Mouse (Mus musculus): ENCODE data around the gene Il11ra1. TPM values are rescaled to one million over a fixed set of nuclear protein-coding genes. Genes with fewer than 3 reads are reported as not detected.
"Not testable (repeated sequence)": the region's sequence is repeated elsewhere in the genome, so short reads cannot be mapped to it uniquely, and the experiment has no call there.

Gene Il11ra1
- polyA plus RNA-seq, 1 experiment, result 64.9 TPM

- WGBS, result 63% methylated on average over 10 of the region's 10 CpGs
- Histone ChIP-seq H3K27ac (ENCODE audit: insufficient read depth, low read length) (peak overlapping the region; percentile 48; the same call in 1 of the 2 replicates), H3K27me3 (ENCODE audit: control insufficient read depth, insufficient read depth, low read length) (no peaks in the 10 kb centered on the region), H3K4me1 (ENCODE audit: control insufficient read depth, insufficient read depth, low read length) (peaks cover 52% of the 10 kb centered on the region), H3K4me3 (replicated peaks; ENCODE audit: insufficient read depth, low read depth, low read length) (no peak overlapping the region)
- no peak for DNase-seq
- no peak for TF ChIP-seq CTCF (IDR thresholded peaks at IDR 0.05; ENCODE audit: borderline replicate concordance, insufficient read depth, low read depth, low read length)
- no peak for TF ChIP-seq POLR2A (IDR thresholded peaks at IDR 0.05; ENCODE audit: borderline replicate concordance, insufficient read depth, low read length)
Measured at GRCm38 (mm10) chr4:41681947-41682346, 17.8 kb upstream of the Il11ra1 start.

- no peak for DNase-seq
- peak overlapping the region; percentile 48 for H3K27ac ChIP-seq (ENCODE audit: insufficient read depth, low read length)
- H3K4me3 ChIP-seq (replicated peaks; ENCODE audit: insufficient read depth, low read depth, low read length), result peak overlapping the region; percentile 22
Measured at GRCm38 (mm10) chr4:41682789-41683188, 17.0 kb upstream of the Il11ra1 start.

GRCm38 (mm10) chr4:41683303-41683702 is 16.5 kb upstream of the Il11ra1 start:
- not testable (repeated sequence) for H3K4me3 ChIP-seq (replicated peaks; ENCODE audit: insufficient read depth, low read depth, low read length); H3K27me3 ChIP-seq (ENCODE audit: control insufficient read depth, insufficient read depth, low read length); DNase-seq; H3K27ac ChIP-seq (ENCODE audit: insufficient read depth, low read length)
- WGBS, result 4% methylated on average over 11 of the region's 27 CpGs
- H3K4me1 ChIP-seq (ENCODE audit: control insufficient read depth, insufficient read depth, low read length), result peaks cover 44% of the 10 kb centered on the region

More at GRCm38 (mm10) chr4:41682789-41683188, 17.0 kb upstream of the Il11ra1 start:
- WGBS, result 28% methylated on average over 6 of the region's 6 CpGs
- no peak for TF ChIP-seq CTCF (IDR thresholded peaks at IDR 0.05; ENCODE audit: borderline replicate concordance, insufficient read depth, low read depth, low read length)
- TF ChIP-seq POLR2A (IDR thresholded peaks at IDR 0.05; ENCODE audit: borderline replicate concordance, insufficient read depth, low read length), result no peak
- H3K27me3 ChIP-seq (ENCODE audit: control insufficient read depth, insufficient read depth, low read length), result no peaks in the 10 kb centered on the region
- peaks cover 44% of the 10 kb centered on the region for H3K4me1 ChIP-seq (ENCODE audit: control insufficient read depth, insufficient read depth, low read length)

- 40% methylated on average over 27 of the region's 27 CpGs for WGBS
- H3K27ac ChIP-seq (ENCODE audit: insufficient read depth, low read length); H3K4me3 ChIP-seq (replicated peaks; ENCODE audit: insufficient read depth, low read depth, low read length): not testable (repeated sequence)
Measured at GRCm38 (mm10) chr4:41684131-41684930, 15.5 kb upstream of the Il11ra1 start.

GRCm38 (mm10) chr4:41684931-41685453 is 14.8 kb upstream of the Il11ra1 start:
- not testable (repeated sequence) for H3K27me3 ChIP-seq (ENCODE audit: control insufficient read depth, insufficient read depth, low read length); H3K27ac ChIP-seq (ENCODE audit: insufficient read depth, low read length); DNase-seq; H3K4me3 ChIP-seq (replicated peaks; ENCODE audit: insufficient read depth, low read depth, low read length)
- WGBS, result 22% methylated on average over 14 of the region's 14 CpGs
- H3K4me1 ChIP-seq (ENCODE audit: control insufficient read depth, insufficient read depth, low read length), result peaks cover 29% of the 10 kb centered on the region

More at GRCm38 (mm10) chr4:41684131-41684930, 15.5 kb upstream of the Il11ra1 start:
- H3K4me1 ChIP-seq (ENCODE audit: control insufficient read depth, insufficient read depth, low read length), result peaks cover 35% of the 10 kb centered on the region
- DNase-seq; H3K27me3 ChIP-seq (ENCODE audit: control insufficient read depth, insufficient read depth, low read length): not testable (repeated sequence)

GRCm38 (mm10) chr4:41685882-41686492 is 13.8 kb upstream of the Il11ra1 start:
- H3K27me3 ChIP-seq (ENCODE audit: control insufficient read depth, insufficient read depth, low read length); DNase-seq; H3K27ac ChIP-seq (ENCODE audit: insufficient read depth, low read length); H3K4me3 ChIP-seq (replicated peaks; ENCODE audit: insufficient read depth, low read depth, low read length): not testable (repeated sequence)
- H3K4me1 ChIP-seq (ENCODE audit: control insufficient read depth, insufficient read depth, low read length), result peaks cover 21% of the 10 kb centered on the region
- 61% methylated on average over 10 of the region's 10 CpGs for whole genome bisulfite sequencing

GRCm38 (mm10) chr4:41688562-41688961 is 11.2 kb upstream of the Il11ra1 start:
- H3K27ac ChIP-seq (ENCODE audit: insufficient read depth, low read length); H3K4me1 ChIP-seq (ENCODE audit: control insufficient read depth, insufficient read depth, low read length); H3K27me3 ChIP-seq (ENCODE audit: control insufficient read depth, insufficient read depth, low read length); H3K4me3 ChIP-seq (replicated peaks; ENCODE audit: insufficient read depth, low read depth, low read length); DNase-seq: not testable (repeated sequence)
- WGBS, result 14% methylated on average over 1 of the region's 1 CpGs

GRCm38 (mm10) chr4:41690014-41690413 is 9.8 kb upstream of the Il11ra1 start:
- no CpG with 5 or more reads among the region's 4 CpGs for WGBS
- not testable (repeated sequence) for H3K27me3 ChIP-seq (ENCODE audit: control insufficient read depth, insufficient read depth, low read length); H3K27ac ChIP-seq (ENCODE audit: insufficient read depth, low read length); H3K4me3 ChIP-seq (replicated peaks; ENCODE audit: insufficient read depth, low read depth, low read length); DNase-seq; H3K4me1 ChIP-seq (ENCODE audit: control insufficient read depth, insufficient read depth, low read length)

GRCm38 (mm10) chr4:41693511-41693910 is 6.3 kb upstream of the Il11ra1 start:
- not testable (repeated sequence) for DNase-seq; H3K27me3 ChIP-seq (ENCODE audit: control insufficient read depth, insufficient read depth, low read length); H3K4me3 ChIP-seq (replicated peaks; ENCODE audit: insufficient read depth, low read depth, low read length); H3K4me1 ChIP-seq (ENCODE audit: control insufficient read depth, insufficient read depth, low read length); H3K27ac ChIP-seq (ENCODE audit: insufficient read depth, low read length)
- 24% methylated on average over 4 of the region's 4 CpGs for WGBS

- 7% methylated on average over 16 of the region's 38 CpGs for WGBS
- not testable (repeated sequence) for H3K4me3 ChIP-seq (replicated peaks; ENCODE audit: insufficient read depth, low read depth, low read length); H3K4me1 ChIP-seq (ENCODE audit: control insufficient read depth, insufficient read depth, low read length); H3K27ac ChIP-seq (ENCODE audit: insufficient read depth, low read length); H3K27me3 ChIP-seq (ENCODE audit: control insufficient read depth, insufficient read depth, low read length); DNase-seq
Measured at GRCm38 (mm10) chr4:41695800-41696199, 4.0 kb upstream of the Il11ra1 start.

GRCm38 (mm10) chr4:41696452-41696851 is 3.3 kb upstream of the Il11ra1 start:
- H3K4me1 ChIP-seq (ENCODE audit: control insufficient read depth, insufficient read depth, low read length); H3K4me3 ChIP-seq (replicated peaks; ENCODE audit: insufficient read depth, low read depth, low read length); H3K27me3 ChIP-seq (ENCODE audit: control insufficient read depth, insufficient read depth, low read length); DNase-seq; H3K27ac ChIP-seq (ENCODE audit: insufficient read depth, low read length): not testable (repeated sequence)
- WGBS, result 83% methylated on average over 13 of the region's 15 CpGs
